Mouse (Mus musculus): ENCODE data around the gene Rbbp5. TPM values are rescaled to one million over a fixed set of nuclear protein-coding genes. Genes with fewer than 3 reads are reported as not detected.

Rbbp5 gene
- polyA plus RNA-seq, 1 experiment from 2014 or later, result 62.0 TPM

- peak overlapping the region; percentile 64 for H3K4me2 ChIP-seq (replicated peaks)
- peak overlapping the region; percentile 60 for H3K9ac ChIP-seq (replicated peaks)
- H3K9me3 ChIP-seq, result no peaks in the 10 kb centered on the region
- H3K4me3 ChIP-seq, result peak overlapping the region; percentile 45
- H3K27me3 ChIP-seq, result peaks cover 54% of the 10 kb centered on the region
- H3K36me3 ChIP-seq, result no peaks in the 10 kb centered on the region
- 13% methylated on average over 5 of the region's 5 CpGs for WGBS
- H3K27ac ChIP-seq (replicated peaks), result peak overlapping the region; percentile 75
- peaks cover 43% of the 10 kb centered on the region for H3K4me1 ChIP-seq
- ATAC-seq (ENCODE audit: low FRiP score, low read depth), result peak; percentile 31; the same call in 1 of the 2 replicates
Observed at GRCm38 (mm10) chr1:132541824-132542599, 64.8 kb downstream of the Rbbp5 start.

- Histone ChIP-seq H3K4me3 (peak within 1 kb of the TSS; percentile 45), H3K27ac (replicated peaks) (peak within 1 kb of the TSS; percentile 75), H3K9ac (replicated peaks) (peak within 1 kb of the TSS; percentile 60), H3K36me3 (no peaks in the 10 kb centered on the region), H3K9me3 (no peaks in the 10 kb centered on the region), H3K4me1 (peaks cover 36% of the 10 kb centered on the region), H3K4me2 (replicated peaks) (peak within 1 kb of the TSS; percentile 64), H3K27me3 (peaks cover 54% of the 10 kb centered on the region)
- ATAC-seq (ENCODE audit: low FRiP score, low read depth), result peak; percentile 85
- under 1% methylated on average over 30 of the region's 30 CpGs for WGBS
Observed at GRCm38 (mm10) chr1:132542762-132543306, 65.7 kb downstream of the Rbbp5 start, which contains the start of gene Cntn2. TSS of gene Cntn2 (minus strand) at chr1:132543256.

GRCm38 (mm10) chr1:132543789-132544188 lies 66.6 kb downstream of the Rbbp5 start:
- H3K9me3 ChIP-seq, result no peaks in the 10 kb centered on the region
- no peak overlapping the region for H3K4me3 ChIP-seq
- H3K4me1 ChIP-seq, result peaks cover 35% of the 10 kb centered on the region
- WGBS, result 72% methylated on average over 8 of the region's 8 CpGs
- no peak overlapping the region for H3K4me2 ChIP-seq (replicated peaks)
- ATAC-seq (ENCODE audit: low FRiP score, low read depth), result no peak
- H3K9ac ChIP-seq (replicated peaks), result no peak overlapping the region
- H3K27ac ChIP-seq (replicated peaks), result no peak overlapping the region
- no peaks in the 10 kb centered on the region for H3K36me3 ChIP-seq
- H3K27me3 ChIP-seq, result peaks cover 50% of the 10 kb centered on the region

Other genes with a start within 250 kb of the Rbbp5 start
- gene Gm10188, start 247.6 kb upstream of the Rbbp5 start, polyA plus RNA-seq (2016; fragmentation: Nextera tagmentation; extraction: Ambion mirVana), result 0.96 TPM in 1 of 2 replicates, not detected in the other
- 5.2 and 5.4 TPM in 2 replicates for gene Klhdc8a, start 178.7 kb upstream of the Rbbp5 start, polyA plus RNA-seq (2016; fragmentation: Nextera tagmentation; extraction: Ambion mirVana)
- gene Nuak2, start 161.2 kb upstream of the Rbbp5 start, polyA plus RNA-seq (2016; fragmentation: Nextera tagmentation; extraction: Ambion mirVana), result 94.9 and 101 TPM in 2 replicates
- gene Tmcc2, start 86.1 kb upstream of the Rbbp5 start, polyA plus RNA-seq (2016; fragmentation: Nextera tagmentation; extraction: Ambion mirVana), result 35.4 and 36.8 TPM in 2 replicates
- 17.6 and 17.9 TPM in 2 replicates for gene Dstyk, start 59.8 kb upstream of the Rbbp5 start, polyA plus RNA-seq (2016; fragmentation: Nextera tagmentation; extraction: Ambion mirVana)
- gene Tmem81, start 28.9 kb downstream of the Rbbp5 start, polyA plus RNA-seq (2016; fragmentation: Nextera tagmentation; extraction: Ambion mirVana), result 1.4 and 1.7 TPM in 2 replicates
- 109 and 112 TPM in 2 replicates for gene Cntn2, start 65.9 kb downstream of the Rbbp5 start, polyA plus RNA-seq (2016; fragmentation: Nextera tagmentation; extraction: Ambion mirVana)

Data from midbrain, embryonic 12.5 days (tissue).